Mouse (Mus musculus) bone marrow macrophage, adult 2 months (primary cell): ENCODE measurements around the gene Bspry. TPM values are rescaled to one million over a fixed set of nuclear protein-coding genes. Genes with fewer than 3 reads are reported as not detected.

Experiments used
- H3K27ac ChIP-seq: 2 replicates; pipeline ENCODE4 v1.5.1; 2012; ENCODE audit warnings: low read depth, low read length; ENCODE audit not compliant: insufficient read depth
- H3K4me1 ChIP-seq: 2 replicates; pipeline ENCODE4 v1.6.1; 2012; ENCODE audit warnings: low read length; ENCODE audit not compliant: control insufficient read depth, insufficient read depth
- H3K4me3 ChIP-seq: 2 replicates; pipeline ENCODE4 v1.5.1; 2012; ENCODE audit warnings: mild to moderate bottlenecking, low read length, moderate library complexity; ENCODE audit not compliant: insufficient read depth
- CTCF ChIP-seq: IDR thresholded peaks from 2 replicates; pipeline ENCODE4 v1.5.1; 2012; ENCODE audit warnings: low read depth, mild to moderate bottlenecking, low read length, moderate library complexity
- POLR2A ChIP-seq: IDR thresholded peaks from 2 replicates; pipeline ENCODE4 v1.6.1; 2012; ENCODE audit warnings: mild to moderate bottlenecking, low read depth, low read length, borderline replicate concordance
- polyA plus RNA-seq: library from polyadenylated mRNA; stranded (reverse); fragments of >200 nt; gene quantifications from 2 replicates; pipeline ENCODE4 v1.2.4, GENCODE M21; 2012; ENCODE audit not compliant: missing spikeins, insufficient read depth, insufficient read length

Bspry gene
- polyA plus RNA-seq, 1 experiment: 0.55 TPM

DNA sequence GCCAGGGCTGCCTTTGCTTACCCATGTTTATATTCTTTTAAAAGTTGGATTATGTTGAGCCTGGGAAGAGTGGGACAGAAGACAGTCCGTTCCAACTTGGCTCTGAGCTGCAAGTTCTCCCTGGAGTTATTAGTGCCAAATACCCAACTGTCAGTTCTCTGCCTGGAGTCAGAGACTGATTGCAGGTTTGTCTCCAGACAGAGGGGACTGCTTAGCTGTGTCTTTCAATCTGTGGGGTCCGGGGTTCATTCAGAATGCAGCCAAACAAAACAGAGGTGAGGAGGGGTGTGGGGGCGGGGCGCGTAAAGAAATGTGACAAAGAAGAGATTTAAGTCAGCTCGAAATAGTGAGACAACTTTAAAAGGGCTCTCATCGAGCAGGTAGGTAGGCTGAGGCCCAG lies 21.7 kb downstream of the Bspry start:
- TF ChIP-seq POLR2A: no peak
- TF ChIP-seq CTCF: no peak
- 0 out of 2 replicates have a peak, but pooled peaks cover 6% of the 10 kb centered on the region for H3K4me1 ChIP-seq
- no peak overlapping the region for H3K27ac ChIP-seq
- H3K4me3 ChIP-seq: peak overlapping the region; percentile 79

DNA sequence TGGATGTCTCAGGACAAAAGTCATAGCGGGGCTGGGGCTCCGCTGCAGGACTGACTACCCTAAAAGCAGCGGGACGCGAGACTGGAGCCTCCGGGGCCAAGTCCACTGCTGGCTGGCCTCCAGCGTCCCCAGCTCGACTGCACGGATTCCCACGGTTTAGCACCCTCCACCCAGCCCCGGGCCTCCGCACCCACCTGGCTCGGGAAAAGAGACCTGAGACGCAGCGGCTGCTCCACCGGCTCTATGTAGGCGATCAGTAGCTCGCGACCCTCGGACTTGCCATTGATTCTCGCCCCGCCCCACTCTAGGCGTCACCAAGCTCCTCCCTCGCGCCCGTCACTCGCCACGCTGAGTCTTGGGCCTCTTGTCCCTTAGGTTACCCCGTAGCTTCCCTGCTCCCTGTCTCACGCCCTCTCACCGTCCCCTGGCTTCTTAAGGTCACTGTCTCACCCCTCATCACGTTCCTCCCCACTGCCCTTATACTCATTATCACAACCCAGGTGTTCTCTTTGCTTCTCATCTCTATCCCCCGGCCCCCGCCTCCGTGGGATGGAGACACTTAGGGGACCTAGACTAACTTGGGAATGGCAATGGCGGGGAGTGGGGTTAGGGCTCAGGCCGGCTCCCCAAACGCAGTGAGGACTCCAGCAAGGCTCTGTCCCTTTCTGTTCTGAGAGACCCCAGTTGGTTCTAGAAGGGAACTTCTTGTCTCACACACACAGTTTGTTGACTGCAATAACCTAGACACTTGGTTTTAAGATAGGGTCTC lies 22.3 kb downstream of the Bspry start:
- Histone ChIP-seq H3K27ac (no peak overlapping the region), H3K4me1 (0 out of 2 replicates have a peak, but pooled peaks cover 4% of the 10 kb centered on the region), H3K4me3 (peak overlapping the region; percentile 79)
- TF ChIP-seq CTCF (no peak), POLR2A (0 out of 2 replicates have a peak, but pooled peaks have one; percentile 35)

DNA sequence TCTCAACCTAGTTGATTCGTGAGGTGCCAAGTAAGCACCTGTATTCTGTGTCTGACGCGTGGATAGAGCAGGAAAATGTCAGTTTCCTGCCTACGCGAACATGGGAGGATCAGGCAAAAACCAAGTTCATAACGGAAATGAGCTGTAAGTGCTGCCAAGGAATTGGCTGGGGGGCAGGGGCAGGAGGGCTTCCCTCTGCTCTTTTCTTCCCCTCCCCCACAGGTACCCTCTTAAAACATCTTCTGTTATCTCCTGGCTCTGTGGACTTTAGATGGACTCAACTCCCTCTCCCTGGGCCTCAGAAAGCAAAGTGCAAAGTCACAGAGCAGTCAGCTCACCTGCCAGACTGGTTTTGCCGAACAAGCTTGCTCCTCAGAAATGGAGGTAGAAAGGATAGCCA lies 23.1 kb downstream of the Bspry start:
- H3K4me1 ChIP-seq: 0 out of 2 replicates have a peak, but pooled peaks cover 4% of the 10 kb centered on the region
- TF ChIP-seq POLR2A (no peak), CTCF (no peak)
- H3K27ac ChIP-seq: no peak overlapping the region
- no peak overlapping the region for H3K4me3 ChIP-seq

GRCm38 (mm10) chr4:62503374-62503970 lies 23.6 kb downstream of the Bspry start, which contains the start of gene Hdhd3:
Gene Hdhd3 (minus strand): TSS chr4:62503467.
- Histone ChIP-seq H3K4me3 (peak within 1 kb of the TSS; percentile 79), H3K27ac (no peak within 1 kb of the TSS), H3K4me1 (0 out of 2 replicates have a peak, but pooled peaks cover 4% of the 10 kb centered on the region)
- TF ChIP-seq CTCF (no peak), POLR2A (no peak)

DNA sequence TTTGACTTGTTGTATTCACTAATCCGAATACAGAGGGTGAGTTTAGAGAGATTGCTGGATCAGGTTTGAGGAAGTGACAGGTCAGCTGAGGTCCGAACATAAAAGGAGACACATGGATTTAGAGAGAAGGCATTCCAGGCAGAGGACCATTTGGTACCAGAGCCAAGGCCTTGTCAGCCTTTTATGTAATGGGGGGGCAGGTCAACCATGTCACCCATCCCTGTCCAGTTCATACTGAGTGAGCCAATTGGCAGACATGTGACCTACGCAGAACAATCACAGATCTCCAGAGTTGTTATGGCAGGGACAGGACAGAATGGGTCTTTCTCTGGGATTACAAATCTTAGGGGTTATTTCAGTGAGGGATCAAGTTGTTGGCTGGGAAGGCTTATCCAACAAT lies 26.1 kb downstream of the Bspry start:
- Histone ChIP-seq H3K4me1 (0 out of 2 replicates have a peak, but pooled peaks cover 4% of the 10 kb centered on the region), H3K27ac (no peak overlapping the region), H3K4me3 (no peak overlapping the region)
- no peak for TF ChIP-seq POLR2A
- no peak for TF ChIP-seq CTCF

DNA sequence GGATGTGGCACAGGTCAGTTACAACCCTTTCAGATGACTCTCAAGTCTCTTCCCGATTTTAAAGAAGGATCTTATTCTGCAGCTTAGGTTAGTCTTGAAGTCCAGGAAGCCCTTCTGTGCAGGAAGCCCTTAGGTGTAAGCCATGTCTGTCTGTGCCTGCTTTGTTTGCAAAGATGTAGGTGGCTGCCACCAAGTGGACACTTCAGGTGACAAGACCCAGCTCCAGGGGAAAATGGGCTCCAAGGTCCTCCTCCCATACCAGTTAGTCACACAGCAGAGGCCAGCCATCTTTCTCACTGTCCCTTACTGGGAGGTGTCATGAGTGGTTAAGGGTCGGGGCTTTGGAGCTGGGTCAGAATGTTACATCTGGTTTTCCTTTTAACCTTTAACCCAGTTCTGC lies 26.9 kb downstream of the Bspry start:
- 0 out of 2 replicates have a peak, but pooled peaks cover 2% of the 10 kb centered on the region for H3K4me1 ChIP-seq
- TF ChIP-seq CTCF (no peak), POLR2A (no peak)
- H3K27ac ChIP-seq: no peak overlapping the region
- H3K4me3 ChIP-seq: no peak overlapping the region

GRCm38 (mm10) chr4:62508839-62509238 lies 29.0 kb downstream of the Bspry start:
- H3K4me1 ChIP-seq: no peaks in the 10 kb centered on the region
- H3K4me3 ChIP-seq: no peak overlapping the region
- no peak for TF ChIP-seq CTCF
- TF ChIP-seq POLR2A: no peak
- H3K27ac ChIP-seq: no peak overlapping the region

GRCm38 (mm10) chr4:62509946-62510345 lies 30.1 kb downstream of the Bspry start:
- Histone ChIP-seq H3K4me3 (no peak overlapping the region), H3K4me1 (no peaks in the 10 kb centered on the region), H3K27ac (no peak overlapping the region)
- TF ChIP-seq POLR2A: no peak
- no peak for TF ChIP-seq CTCF

GRCm38 (mm10) chr4:62513998-62514506 lies 34.2 kb downstream of the Bspry start:
- Histone ChIP-seq H3K4me3 (no peak overlapping the region), H3K27ac (no peak overlapping the region), H3K4me1 (peaks cover 14% of the 10 kb centered on the region)
- TF ChIP-seq POLR2A (no peak), CTCF (no peak)

DNA sequence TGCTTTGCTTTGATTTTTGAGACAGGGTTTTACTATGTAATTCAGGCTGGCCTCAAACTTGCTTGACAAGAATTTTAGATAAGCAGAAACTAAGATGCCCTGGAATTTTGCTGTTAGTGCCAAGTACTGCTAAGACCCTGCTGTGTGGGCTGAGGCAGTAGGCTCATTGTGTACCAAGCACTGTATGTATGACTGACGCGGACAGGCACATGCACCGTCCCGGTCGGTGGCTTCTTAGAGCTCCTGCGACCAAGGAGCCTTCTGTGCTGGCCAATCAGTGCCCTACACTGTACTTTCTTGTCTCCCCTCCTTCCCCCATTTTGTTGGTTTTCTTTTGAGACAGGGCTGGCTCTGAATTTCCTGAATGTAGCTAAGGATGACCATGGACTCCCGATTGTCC lies 35.1 kb downstream of the Bspry start:
- Histone ChIP-seq H3K4me3 (no peak overlapping the region), H3K27ac (no peak overlapping the region), H3K4me1 (peaks cover 14% of the 10 kb centered on the region)
- TF ChIP-seq CTCF (no peak), POLR2A (no peak)
